Mouse (Mus musculus) midbrain, embryonic 10.5 days (tissue): Measurements from ENCODE around the gene Kitl. TPM values are rescaled to one million over a fixed set of nuclear protein-coding genes. Genes with fewer than 3 reads are reported as not detected.

ENCODE experiments used
- DNase-seq: peaks from one replicate; pipeline ENCODE4 v3.0.0-alpha.2; 2017; ENCODE audit warnings: low spot score
- H3K27ac ChIP-seq: fragments of 300-500 bp; sonication (generic); replicated peaks from 2 replicates; pipeline ENCODE4 v1.5.1; 2016; ENCODE audit warnings: mild to moderate bottlenecking
- H3K27me3 ChIP-seq: fragments of 300-500 bp; sonication (generic); 2 replicates; pipeline ENCODE4 v1.6.1; 2016; ENCODE audit warnings: low read depth, mild to moderate bottlenecking; ENCODE audit not compliant: poor library complexity, severe bottlenecking
- H3K36me3 ChIP-seq: fragments of 300-500 bp; sonication (generic); 2 replicates; pipeline ENCODE4 v1.6.1; 2016; ENCODE audit warnings: mild to moderate bottlenecking, moderate library complexity
- H3K4me1 ChIP-seq: fragments of 300-500 bp; sonication (generic); 2 replicates; pipeline ENCODE4 v1.6.1; 2016
- H3K4me3 ChIP-seq: fragments of 300-500 bp; sonication (generic); 2 replicates; pipeline ENCODE4 v1.5.1; 2016; ENCODE audit warnings: mild to moderate bottlenecking, moderate library complexity
- H3K9me3 ChIP-seq: fragments of 300-500 bp; sonication (generic); replicated peaks from 2 replicates; pipeline ENCODE4 v1.6.1; 2016; ENCODE audit warnings: mild to moderate bottlenecking
- WGBS: fragments of 180-500 bp; shearing (Covaris S2); methylation state at CpG from one replicate; pipeline ENCODE4 v1.1.7; 2016; 5-methylcytosine and 5-hydroxymethylcytosine counted together
- polyA plus RNA-seq: library from polyadenylated mRNA; unstranded; fragments of >200 nt; fragmentation: Nextera tagmentation; extraction: Ambion mirVana; gene quantifications from 2 replicates; pipeline ENCODE4 v1.2.1, GENCODE M21; 2016

The Kitl gene
- polyA plus RNA-seq, 1 experiment from 2014 or later: 11.9 TPM

DNA sequence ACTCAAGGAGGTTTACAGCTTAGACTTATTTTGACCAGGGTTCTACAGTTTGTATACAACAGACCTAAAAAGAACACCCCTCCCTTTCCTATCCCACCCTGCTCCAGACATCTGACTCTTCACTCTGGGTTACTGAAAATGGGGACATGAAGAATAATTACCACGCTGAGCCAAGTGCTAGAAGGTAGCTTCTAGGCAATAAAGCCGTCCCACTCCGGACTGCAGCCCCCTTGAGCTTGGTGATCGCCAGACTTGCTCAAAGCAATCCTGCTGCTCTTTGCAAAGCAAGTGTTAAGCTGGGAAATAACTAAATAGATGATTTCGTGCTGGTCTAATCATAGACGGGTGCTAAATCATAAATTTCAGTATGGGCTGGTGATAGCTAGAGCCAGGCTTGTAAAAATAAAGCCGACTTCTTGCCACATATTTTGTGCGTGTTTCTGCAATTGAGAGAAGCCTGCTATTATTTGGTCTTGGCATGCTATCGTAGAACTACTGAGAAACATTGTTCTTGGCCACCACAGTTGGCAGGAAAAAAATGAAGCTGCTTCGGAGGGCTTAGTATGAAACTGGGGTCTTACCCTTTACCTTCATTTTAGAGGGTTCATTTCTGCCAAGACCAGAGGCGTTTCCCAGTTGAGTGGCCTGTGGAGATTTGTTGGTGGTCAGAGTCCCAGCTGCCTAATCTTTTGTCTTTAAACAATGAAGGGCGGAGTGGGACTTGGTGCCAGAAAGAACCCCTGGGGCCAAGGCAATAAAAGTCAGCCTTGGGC, 50.3 kb downstream of the Kitl start:
- WGBS: 35% methylated on average over 12 of the region's 12 CpGs
- H3K9me3 ChIP-seq: no peaks in the 10 kb centered on the region

DNA sequence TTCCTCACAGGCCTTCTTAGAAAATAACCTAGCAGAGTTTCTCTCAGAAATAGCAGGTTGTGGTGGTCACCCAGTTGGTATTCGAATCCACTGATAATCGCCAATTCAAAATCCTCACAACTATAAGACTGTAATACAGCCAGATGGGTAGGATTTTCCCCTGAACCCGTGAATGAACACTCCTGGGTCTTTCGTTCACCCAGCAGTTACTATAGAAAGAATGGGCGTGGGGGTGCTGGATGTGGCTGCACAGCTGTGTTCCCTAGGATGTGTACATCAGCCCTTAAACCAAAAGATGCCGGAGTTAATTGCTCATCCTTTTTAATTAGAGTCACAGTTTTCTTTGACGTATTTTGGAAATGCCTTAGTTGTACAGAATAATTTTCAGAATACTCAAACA, 50.9 kb downstream of the Kitl start:
- H3K36me3 ChIP-seq: no peaks in the 10 kb centered on the region
- 0 out of 2 replicates have a peak overlapping the region, but pooled peaks have one; percentile 17 for H3K27ac ChIP-seq
- H3K4me1 ChIP-seq: peaks cover 14% of the 10 kb centered on the region
- H3K27me3 ChIP-seq: peaks cover 28% of the 10 kb centered on the region; the same call in 1 of the 2 replicates
- H3K4me3 ChIP-seq: 0 out of 2 replicates have a peak overlapping the region, but pooled peaks have one; percentile 9
- no peak for DNase-seq
- H3K9me3 ChIP-seq: no peaks in the 10 kb centered on the region
- WGBS: 27% methylated on average over 7 of the region's 7 CpGs

More for the DNA sequence above, 50.3 kb downstream of the Kitl start:
- H3K4me1 ChIP-seq: peaks cover 14% of the 10 kb centered on the region
- peaks cover 28% of the 10 kb centered on the region; the same call in 1 of the 2 replicates for H3K27me3 ChIP-seq
- no peaks in the 10 kb centered on the region for H3K36me3 ChIP-seq
- H3K4me3 ChIP-seq: 0 out of 2 replicates have a peak overlapping the region, but pooled peaks have one; percentile 9
- H3K27ac ChIP-seq: no peak overlapping the region; the same call in 1 of the 2 replicates
- peak; percentile 21 for DNase-seq

DNA sequence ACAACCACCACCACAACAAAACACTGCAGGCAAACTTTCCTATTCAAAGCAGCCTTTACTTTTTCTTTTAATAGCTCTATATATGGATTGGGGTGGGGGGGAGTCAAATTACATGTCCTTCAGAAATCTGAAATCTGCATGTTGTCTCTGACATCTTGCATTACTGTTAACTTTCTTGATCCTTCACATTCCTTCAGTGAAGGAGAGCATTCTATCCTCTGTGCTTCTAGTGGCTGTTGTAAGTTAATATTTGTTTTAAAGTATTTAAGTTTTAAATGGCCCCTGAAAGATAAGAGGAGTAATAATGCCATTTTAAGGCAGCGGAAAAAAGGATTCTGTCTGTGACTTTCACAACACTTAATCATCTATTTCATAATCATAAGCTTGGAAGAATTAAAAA, 57.2 kb downstream of the Kitl start:
- H3K36me3 ChIP-seq: no peaks in the 10 kb centered on the region
- no peak overlapping the region for H3K27ac ChIP-seq
- no peak overlapping the region for H3K4me3 ChIP-seq
- DNase-seq: no peak
- peaks cover 9% of the 10 kb centered on the region; the same call in 1 of the 2 replicates for H3K27me3 ChIP-seq
- WGBS: 84% methylated on average over 1 of the region's 1 CpGs
- H3K4me1 ChIP-seq: no peaks in the 10 kb centered on the region
- H3K9me3 ChIP-seq: no peaks in the 10 kb centered on the region

DNA sequence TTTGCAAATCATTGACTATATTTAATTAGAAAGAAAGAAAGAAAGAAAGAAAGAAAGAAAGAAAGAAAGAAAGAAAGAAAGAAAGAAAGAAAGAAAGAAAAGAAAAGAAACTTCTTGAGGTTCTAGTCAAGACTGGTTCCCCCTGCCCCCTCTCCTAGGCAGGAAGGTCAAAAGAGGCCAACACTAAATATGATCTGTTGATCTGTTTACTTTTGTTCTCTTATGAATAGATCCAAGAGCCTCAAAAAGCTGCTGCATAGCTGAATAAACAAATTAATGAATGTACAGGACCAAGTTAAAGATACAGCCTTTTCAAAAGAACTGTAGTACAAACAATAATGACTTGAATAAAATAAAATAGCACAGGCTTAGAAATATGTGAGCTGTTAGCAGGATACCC, 57.7 kb downstream of the Kitl start:
- no peak overlapping the region for H3K27ac ChIP-seq
- DNase-seq: no peak
- H3K36me3 ChIP-seq: no peaks in the 10 kb centered on the region
- no peaks in the 10 kb centered on the region for H3K9me3 ChIP-seq
- no peaks in the 10 kb centered on the region for H3K4me1 ChIP-seq
- H3K27me3 ChIP-seq: peaks cover 4% of the 10 kb centered on the region; the same call in 1 of the 2 replicates
- H3K4me3 ChIP-seq: no peak overlapping the region

DNA sequence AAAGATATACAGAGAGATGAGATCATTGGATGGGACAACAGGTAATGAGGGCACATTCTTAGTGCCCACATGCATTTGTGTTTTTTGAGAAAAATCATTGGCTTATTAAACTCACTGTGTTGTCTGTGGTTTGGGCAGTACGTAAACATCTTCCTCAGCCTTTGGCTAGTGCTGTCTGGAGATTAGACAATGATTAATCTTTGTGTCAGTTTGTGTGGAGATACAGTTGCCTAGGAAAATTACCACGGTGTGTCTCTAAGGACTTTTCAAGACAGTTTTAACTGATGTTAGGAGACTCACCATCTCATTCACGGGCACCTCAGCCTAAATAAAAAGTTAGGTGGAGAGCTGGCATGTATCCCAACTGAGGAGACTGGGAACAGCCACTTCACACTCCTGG, 85.7 kb downstream of the Kitl start:
- 85% methylated on average over 3 of the region's 3 CpGs for WGBS
- no peaks in the 10 kb centered on the region for H3K36me3 ChIP-seq
- no peak overlapping the region for H3K27ac ChIP-seq
- no peak overlapping the region for H3K4me3 ChIP-seq
- DNase-seq: no peak
- H3K27me3 ChIP-seq: no peaks in the 10 kb centered on the region
- no peaks in the 10 kb centered on the region for H3K9me3 ChIP-seq
- H3K4me1 ChIP-seq: no peaks in the 10 kb centered on the region

DNA sequence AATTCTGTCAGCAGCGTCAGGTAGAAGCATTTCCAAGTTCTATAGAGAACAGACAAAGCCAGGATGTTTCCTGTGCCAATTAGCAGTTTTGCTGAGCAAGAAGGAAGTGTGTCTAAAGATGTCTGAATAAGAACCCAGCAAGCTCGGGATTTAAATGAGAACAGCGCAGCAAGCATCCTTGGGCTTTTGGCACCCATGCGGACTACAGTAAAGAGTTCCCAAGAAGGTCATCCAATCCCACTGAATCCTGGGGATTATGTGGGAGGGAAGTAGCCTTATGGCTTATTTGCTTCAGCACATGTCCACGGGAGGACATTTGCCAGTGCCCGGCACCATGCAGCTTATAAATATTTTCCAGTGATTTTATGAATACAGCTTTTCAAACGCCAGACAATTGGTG, 95.8 kb downstream of the Kitl start:
- H3K9me3 ChIP-seq: no peaks in the 10 kb centered on the region
- no peaks in the 10 kb centered on the region for H3K27me3 ChIP-seq
- peaks cover 8% of the 10 kb centered on the region for H3K4me1 ChIP-seq
- DNase-seq: no peak
- no peaks in the 10 kb centered on the region for H3K36me3 ChIP-seq
- 34% methylated on average over 7 of the region's 7 CpGs for WGBS
- no peak overlapping the region for H3K4me3 ChIP-seq
- H3K27ac ChIP-seq: no peak overlapping the region

DNA sequence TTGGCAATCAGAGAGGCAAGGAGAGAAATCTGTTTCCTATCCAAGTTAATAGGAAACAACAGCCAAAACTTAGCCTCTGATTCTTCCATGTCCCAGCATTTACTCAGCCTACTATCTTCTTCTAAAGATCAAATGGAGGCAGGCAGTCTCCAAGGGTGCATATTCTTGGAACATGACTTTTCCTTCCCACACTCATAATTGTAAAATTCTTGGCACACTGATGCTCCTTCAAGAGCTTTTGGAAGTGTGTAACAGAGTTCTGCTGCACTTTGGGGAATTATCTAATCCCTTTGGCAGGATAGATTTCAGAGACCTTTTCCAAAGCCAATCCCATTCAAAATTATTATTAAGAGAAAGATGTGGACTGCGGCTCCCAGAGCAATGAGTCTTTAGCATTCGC, 100.1 kb downstream of the Kitl start:
- Histone ChIP-seq H3K27ac (no peak overlapping the region), H3K36me3 (no peaks in the 10 kb centered on the region), H3K4me1 (peaks cover 7% of the 10 kb centered on the region), H3K27me3 (no peaks in the 10 kb centered on the region), H3K9me3 (no peaks in the 10 kb centered on the region), H3K4me3 (no peak overlapping the region)
- DNase-seq: no peak
- 94% methylated on average over 2 of the region's 2 CpGs for WGBS

DNA sequence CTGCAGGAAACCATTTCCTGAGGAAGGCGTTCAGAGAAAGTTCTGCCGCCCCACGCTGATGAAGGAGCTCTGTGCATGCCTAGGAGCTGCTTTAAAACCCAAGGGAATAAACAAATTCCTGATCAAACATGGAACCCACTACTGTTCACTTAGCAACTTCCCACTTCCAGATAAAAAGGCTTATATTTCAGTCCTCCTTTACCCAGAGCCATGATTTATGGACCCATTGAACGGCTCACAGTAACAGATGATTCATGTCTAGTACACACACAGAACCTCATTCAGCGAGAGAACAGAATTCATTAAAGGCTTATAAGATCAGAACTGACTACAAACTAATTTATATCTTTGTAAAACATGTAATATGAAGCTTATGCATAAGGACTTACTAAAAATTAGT, 109.0 kb downstream of the Kitl start:
- Histone ChIP-seq H3K9me3 (no peaks in the 10 kb centered on the region), H3K27me3 (0 out of 2 replicates have a peak, but pooled peaks cover 3% of the 10 kb centered on the region), H3K27ac (no peak overlapping the region), H3K4me1 (peaks cover 10% of the 10 kb centered on the region), H3K4me3 (no peak overlapping the region), H3K36me3 (no peaks in the 10 kb centered on the region)
- WGBS: 96% methylated on average over 5 of the region's 5 CpGs
- no peak for DNase-seq

DNA sequence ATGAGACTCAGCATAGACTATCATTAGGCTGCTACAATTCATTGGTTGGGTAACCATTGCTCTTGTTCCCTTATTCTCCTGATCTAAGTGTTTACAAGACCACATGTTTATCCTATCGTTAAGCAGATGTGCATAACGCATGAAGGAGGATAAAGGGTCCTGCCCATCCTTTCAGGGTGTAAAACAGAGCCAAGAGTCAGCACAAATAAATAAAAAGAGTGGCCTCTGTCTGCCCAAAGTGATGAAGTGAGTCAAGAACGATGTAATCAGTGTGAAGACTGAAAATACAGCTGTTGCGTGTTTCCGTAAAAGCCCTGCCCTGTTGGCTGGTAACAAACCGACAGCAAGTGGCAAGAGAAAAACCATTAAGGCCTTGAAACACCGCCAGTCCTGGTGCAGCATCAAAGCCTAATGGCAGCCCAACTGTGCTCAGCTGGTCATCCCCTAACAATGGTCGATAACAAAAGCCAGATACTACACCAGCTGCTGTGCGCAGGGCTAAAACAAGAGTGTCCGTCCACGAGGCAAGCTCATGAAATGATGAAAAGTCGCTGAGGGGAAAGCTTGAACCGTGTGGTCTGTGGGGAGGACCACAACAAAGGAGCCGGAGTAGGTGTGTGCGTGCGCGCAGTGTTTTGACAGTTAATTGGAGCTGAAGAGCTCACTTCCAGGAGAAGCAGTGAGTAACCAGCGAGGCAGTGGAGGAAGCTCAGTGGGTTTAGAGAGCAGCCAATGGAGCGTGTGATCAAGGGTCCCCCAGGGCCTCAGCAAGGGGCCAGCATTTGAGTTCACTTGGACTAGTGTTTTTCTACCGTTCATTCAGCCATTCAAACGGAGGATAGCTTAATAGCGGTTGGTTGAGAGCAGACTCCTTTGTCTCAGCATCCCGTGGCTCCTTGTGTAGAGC, 112.7 kb downstream of the Kitl start:
- Histone ChIP-seq H3K27ac (peak overlapping the region; percentile 80), H3K4me3 (peak overlapping the region; percentile 31; the same call in 1 of the 2 replicates), H3K36me3 (no peaks in the 10 kb centered on the region), H3K9me3 (no peaks in the 10 kb centered on the region), H3K27me3 (0 out of 2 replicates have a peak, but pooled peaks cover 3% of the 10 kb centered on the region), H3K4me1 (peaks cover 10% of the 10 kb centered on the region)
- DNase-seq: peak; percentile 46
- 42% methylated on average over 23 of the region's 23 CpGs for WGBS

DNA sequence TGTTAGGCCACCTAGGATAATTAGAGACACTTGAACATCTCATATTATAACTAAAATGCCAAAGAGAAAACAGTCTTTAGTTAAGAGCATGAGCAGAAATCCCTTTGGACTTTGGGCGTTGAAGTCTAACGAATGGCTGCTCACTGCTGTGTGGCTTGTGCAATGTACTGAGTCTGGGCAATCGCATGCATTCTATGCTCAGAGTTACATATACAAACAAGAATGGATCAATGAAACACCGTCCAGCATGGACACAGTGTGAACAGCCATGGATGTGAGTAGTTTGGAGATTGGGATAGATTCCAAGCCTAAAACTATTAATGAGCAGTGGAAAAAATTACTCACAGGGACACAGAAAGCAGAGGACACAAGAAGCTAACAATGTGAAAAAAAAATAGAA, 116.2 kb downstream of the Kitl start:
- WGBS: 89% methylated on average over 4 of the region's 4 CpGs
- Histone ChIP-seq H3K4me1 (peaks cover 10% of the 10 kb centered on the region), H3K4me3 (no peak overlapping the region), H3K27ac (no peak overlapping the region), H3K9me3 (no peaks in the 10 kb centered on the region), H3K27me3 (no peaks in the 10 kb centered on the region), H3K36me3 (no peaks in the 10 kb centered on the region)
- DNase-seq: no peak

DNA sequence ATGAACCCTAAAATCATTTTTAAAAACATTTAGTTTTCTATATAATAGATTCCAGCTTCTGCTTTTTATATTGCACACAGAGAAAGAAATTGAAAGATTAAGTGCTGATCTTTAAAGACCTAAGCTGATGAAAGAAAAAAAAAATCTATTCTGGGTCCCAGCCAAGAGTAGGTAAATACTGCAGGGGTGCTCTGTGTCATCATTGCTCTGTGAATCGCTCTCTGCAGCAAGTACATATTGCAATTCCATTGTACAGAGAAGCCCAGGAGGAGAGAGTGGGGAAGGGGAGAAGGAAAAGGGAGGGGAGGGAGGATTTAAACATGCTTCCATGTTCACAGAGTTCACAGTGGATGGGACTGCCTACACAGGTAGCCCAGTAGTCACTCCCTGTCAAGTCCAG, 116.9 kb downstream of the Kitl start:
- Histone ChIP-seq H3K36me3 (no peaks in the 10 kb centered on the region), H3K4me1 (peaks cover 10% of the 10 kb centered on the region), H3K9me3 (no peaks in the 10 kb centered on the region), H3K27ac (no peak overlapping the region), H3K4me3 (no peak overlapping the region), H3K27me3 (no peaks in the 10 kb centered on the region)
- WGBS: 88% methylated on average over 1 of the region's 1 CpGs
- no peak for DNase-seq

DNA sequence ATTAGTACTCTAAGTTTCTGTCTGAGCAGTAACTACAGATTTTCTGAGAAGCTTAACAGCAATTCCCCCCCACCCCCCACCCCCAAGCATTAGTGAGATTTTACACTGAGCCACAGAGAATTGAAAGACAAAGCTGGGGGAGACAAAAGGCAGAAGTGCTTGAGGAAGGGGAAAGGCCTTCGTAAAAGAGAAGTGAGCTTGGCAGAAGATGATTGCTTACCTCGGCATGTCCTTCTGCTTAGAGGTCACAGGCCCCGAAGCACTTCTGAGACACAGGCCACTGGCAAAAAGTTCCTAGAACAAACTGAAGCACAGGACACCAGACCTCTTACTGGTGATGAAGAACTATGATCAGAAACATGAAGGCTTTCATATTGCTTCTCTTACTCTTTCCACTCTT, 123.1 kb downstream of the Kitl start:
- Histone ChIP-seq H3K4me1 (no peaks in the 10 kb centered on the region), H3K36me3 (no peaks in the 10 kb centered on the region), H3K27ac (no peak overlapping the region), H3K9me3 (no peaks in the 10 kb centered on the region), H3K4me3 (no peak overlapping the region), H3K27me3 (no peaks in the 10 kb centered on the region)
- WGBS: 69% methylated on average over 3 of the region's 3 CpGs
- DNase-seq: no peak

DNA sequence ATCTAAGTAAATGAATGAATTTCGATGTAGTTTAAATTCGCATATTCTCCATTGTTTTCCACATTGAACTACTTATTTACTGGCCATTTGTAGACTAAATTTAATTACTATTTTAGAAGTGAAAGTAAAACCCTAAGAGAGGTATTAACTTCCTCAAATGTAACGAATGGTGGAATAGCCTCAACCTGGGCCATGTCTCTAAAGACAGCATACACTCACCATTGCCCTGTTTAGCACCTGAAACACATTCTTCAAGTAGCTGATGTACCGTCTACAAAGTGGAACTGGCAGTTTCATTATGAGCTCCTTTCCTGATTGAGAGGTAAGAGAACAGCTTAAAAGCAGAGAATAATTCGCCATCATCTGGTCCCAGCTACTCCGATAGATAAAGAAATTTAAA, 132.7 kb downstream of the Kitl start:
- Histone ChIP-seq H3K27me3 (no peaks in the 10 kb centered on the region), H3K4me3 (no peak overlapping the region), H3K36me3 (no peaks in the 10 kb centered on the region), H3K27ac (no peak overlapping the region), H3K4me1 (no peaks in the 10 kb centered on the region), H3K9me3 (no peaks in the 10 kb centered on the region)
- DNase-seq: no peak
- 89% methylated on average over 6 of the region's 6 CpGs for WGBS
